Mouse (Mus musculus) heart, embryonic 13.5 days (tissue): ENCODE data around the gene Arhgap33. TPM values are rescaled to one million over a fixed set of nuclear protein-coding genes. Genes with fewer than 3 reads are reported as not detected.
"Not testable (repeated sequence)": the region's sequence is repeated elsewhere in the genome, so short reads cannot be mapped to it uniquely, and the experiment has no call there.

Source experiments
- ATAC-seq: fragments of 200-750 bp; cut with Nextera tagmentation; 2 replicates; pipeline ENCODE4 v1.8.0; 2017; ENCODE audit warnings: moderate TSS enrichment; ENCODE audit not compliant: insufficient number of reproducible peaks, low FRiP score, low TSS enrichment; ENCODE audit errors: extremely low read depth
- H3K27ac ChIP-seq: fragments of 300-500 bp; sonication (generic); replicated peaks from 2 replicates; pipeline ENCODE4 v1.5.1; 2015; ENCODE audit warnings: moderate library complexity, mild to moderate bottlenecking, inconsistent platforms
- H3K27me3 ChIP-seq: fragments of 300-500 bp; sonication (generic); replicated peaks from 2 replicates; pipeline ENCODE4 v1.6.1; 2015; ENCODE audit warnings: mild to moderate bottlenecking, inconsistent platforms
- H3K36me3 ChIP-seq: fragments of 300-500 bp; sonication (generic); 2 replicates; pipeline ENCODE4 v1.6.1; 2015; ENCODE audit warnings: mild to moderate bottlenecking, inconsistent platforms
- H3K4me1 ChIP-seq: fragments of 300-500 bp; sonication (generic); 2 replicates; pipeline ENCODE4 v1.6.1; 2015; ENCODE audit warnings: inconsistent platforms
- H3K4me2 ChIP-seq: fragments of 300-500 bp; sonication (generic); 2 replicates; pipeline ENCODE4 v1.6.1; 2015; ENCODE audit warnings: inconsistent platforms, mild to moderate bottlenecking, moderate library complexity
- H3K4me3 ChIP-seq: fragments of 300-500 bp; sonication (generic); 2 replicates; pipeline ENCODE4 v1.5.1; 2015; ENCODE audit warnings: moderate library complexity, mild to moderate bottlenecking, inconsistent platforms
- H3K9ac ChIP-seq: fragments of 300-500 bp; sonication (generic); 2 replicates; pipeline ENCODE4 v1.6.1; 2015; ENCODE audit warnings: inconsistent platforms, mild to moderate bottlenecking, moderate library complexity
- H3K9me3 ChIP-seq: fragments of 300-500 bp; sonication (generic); 2 replicates; pipeline ENCODE4 v1.6.1; 2016; ENCODE audit warnings: inconsistent platforms
- WGBS: fragments of 180-500 bp; shearing (Covaris S2); methylation state at CpG from one replicate; pipeline ENCODE4 v1.1.7; 2015; ENCODE audit warnings: mixed read lengths; 5-methylcytosine and 5-hydroxymethylcytosine counted together
- microRNA-seq: library from miRNA; unstranded; fragments of <30 nt; microRNA quantifications from one replicate; pipeline ENCODE4, GENCODE M21; 2016
- polyA plus RNA-seq: library from polyadenylated mRNA; unstranded; fragments of >200 nt; fragmentation: Nextera tagmentation; extraction: Ambion mirVana; gene quantifications from 2 replicates; pipeline ENCODE4 v1.2.1, GENCODE M21; 2015

The Arhgap33 gene
- polyA plus RNA-seq, 1 experiment from 2014 or later: 9.3 TPM

GRCm38 (mm10) chr7:30490957-30491307, 43.9 kb downstream of the Arhgap33 start:
- no peak for ATAC-seq

GRCm38 (mm10) chr7:30490251-30490956, 44.5 kb downstream of the Arhgap33 start:
- Histone ChIP-seq H3K4me2 (no peak overlapping the region), H3K4me3 (no peak overlapping the region)
- 28% methylated on average over 16 of the region's 16 CpGs for WGBS

More at GRCm38 (mm10) chr7:30490957-30491307, 43.9 kb downstream of the Arhgap33 start:
- H3K4me1 ChIP-seq: no peaks in the 10 kb centered on the region
- WGBS: 18% methylated on average over 6 of the region's 6 CpGs
- no peak overlapping the region for H3K4me2 ChIP-seq
- H3K9me3 ChIP-seq: no peaks in the 10 kb centered on the region
- no peaks in the 10 kb centered on the region for H3K36me3 ChIP-seq
- no peak overlapping the region for H3K4me3 ChIP-seq
- H3K9ac ChIP-seq: no peak overlapping the region
- no peak overlapping the region for H3K27ac ChIP-seq
- peaks cover 55% of the 10 kb centered on the region for H3K27me3 ChIP-seq

DNA sequence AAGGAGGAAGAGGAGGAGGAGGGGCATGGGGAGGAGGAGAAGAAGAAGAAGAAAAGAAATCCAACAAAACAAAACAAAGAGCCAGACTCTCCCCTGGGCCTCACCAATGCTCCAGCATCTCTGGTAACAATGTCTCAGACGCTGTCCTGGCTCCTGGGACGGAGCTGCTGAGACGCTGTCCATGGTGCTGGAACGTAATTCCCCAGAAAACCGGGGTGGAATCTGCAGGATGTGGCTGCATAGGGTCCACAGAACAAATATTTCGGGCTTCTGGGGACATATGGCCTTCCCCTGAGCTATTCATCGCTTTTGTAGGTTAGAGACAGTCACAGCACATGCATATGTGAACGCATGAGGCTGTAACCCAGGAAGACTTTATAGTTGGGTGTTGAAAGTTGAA, 50.6 kb downstream of the Arhgap33 start:
- Histone ChIP-seq H3K4me2 (no peak overlapping the region), H3K27me3 (peaks cover 47% of the 10 kb centered on the region), H3K9ac (no peak overlapping the region), H3K4me3 (no peak overlapping the region), H3K27ac (no peak overlapping the region), H3K4me1 (0 out of 2 replicates have a peak, but pooled peaks cover 4% of the 10 kb centered on the region), H3K36me3 (no peaks in the 10 kb centered on the region), H3K9me3 (no peaks in the 10 kb centered on the region)
- WGBS: 12% methylated on average over 8 of the region's 8 CpGs
- ATAC-seq: no peak

More at GRCm38 (mm10) chr7:30490251-30490956, 44.5 kb downstream of the Arhgap33 start:
- no peak for ATAC-seq
- Histone ChIP-seq H3K9me3 (no peaks in the 10 kb centered on the region), H3K4me1 (no peaks in the 10 kb centered on the region), H3K36me3 (no peaks in the 10 kb centered on the region), H3K9ac (no peak overlapping the region), H3K27ac (no peak overlapping the region), H3K27me3 (peaks cover 56% of the 10 kb centered on the region)

- Histone ChIP-seq H3K27me3 (peaks cover 36% of the 10 kb centered on the region), H3K36me3 (no peaks in the 10 kb centered on the region), H3K9ac (peak overlapping the region; percentile 42; the same call in 1 of the 2 replicates), H3K27ac (no peak overlapping the region), H3K9me3 (no peaks in the 10 kb centered on the region), H3K4me3 (peak overlapping the region; percentile 41), H3K4me1 (0 out of 2 replicates have a peak, but pooled peaks cover 4% of the 10 kb centered on the region), H3K4me2 (peak overlapping the region; percentile 66)
- ATAC-seq: no peak
- WGBS: 11% methylated on average over 26 of the region's 32 CpGs
Measured at GRCm38 (mm10) chr7:30477415-30478381, 57.2 kb downstream of the Arhgap33 start.

DNA sequence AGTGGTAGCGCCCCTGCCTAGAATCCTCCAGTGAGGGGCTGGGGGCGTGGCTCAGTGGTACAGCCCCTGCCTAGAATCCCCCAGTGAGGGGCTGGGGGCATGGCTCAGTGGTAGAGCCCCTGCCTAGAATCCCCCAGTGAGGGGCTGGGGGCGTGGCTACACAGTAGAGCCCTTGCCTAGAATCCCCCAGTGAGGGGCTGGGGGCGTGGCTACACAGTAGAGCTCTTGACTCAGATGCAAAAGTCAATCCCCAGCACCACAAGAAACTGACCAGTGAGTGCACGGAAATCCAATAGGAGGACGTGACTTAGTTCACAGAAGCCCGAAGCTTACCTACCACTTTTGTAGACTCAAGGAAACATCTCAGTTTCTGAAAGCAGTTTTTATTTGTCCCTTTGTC, 58.7 kb downstream of the Arhgap33 start:
- H3K4me2 ChIP-seq, H3K4me1 ChIP-seq, H3K9ac ChIP-seq, H3K9me3 ChIP-seq, H3K36me3 ChIP-seq, H3K4me3 ChIP-seq, ATAC-seq, H3K27ac ChIP-seq: not testable (repeated sequence)
- H3K27me3 ChIP-seq: peaks cover 29% of the 10 kb centered on the region
- WGBS: 71% methylated on average over 7 of the region's 7 CpGs

GRCm38 (mm10) chr7:30474999-30475398, 59.9 kb downstream of the Arhgap33 start:
- no peak overlapping the region for H3K4me2 ChIP-seq
- no peaks in the 10 kb centered on the region for H3K36me3 ChIP-seq
- 60% methylated on average over 4 of the region's 4 CpGs for WGBS

DNA sequence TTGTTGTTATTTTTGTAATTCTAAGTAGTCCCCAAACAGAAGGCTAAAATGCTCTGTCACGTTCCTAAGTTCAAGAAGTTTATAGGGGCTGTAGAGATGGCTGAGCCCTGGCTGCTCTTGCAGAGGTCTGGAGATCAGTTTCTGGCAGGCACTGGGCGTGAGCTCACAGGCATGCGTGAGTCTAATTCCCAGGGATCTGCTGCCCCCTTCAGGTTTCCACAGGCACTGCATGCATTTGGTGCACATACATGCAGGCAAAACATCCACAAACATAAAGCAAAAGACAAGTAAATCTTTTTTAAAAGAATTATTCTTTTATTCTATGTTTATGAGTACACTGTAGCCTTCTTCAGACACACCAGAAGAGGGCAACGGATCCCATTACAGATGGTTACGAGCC, 62.4 kb downstream of the Arhgap33 start:
- 0 out of 2 replicates have a peak, but pooled peaks cover 5% of the 10 kb centered on the region for H3K9me3 ChIP-seq
- 41% methylated on average over 5 of the region's 5 CpGs for WGBS
- no peak overlapping the region for H3K4me2 ChIP-seq
- H3K9ac ChIP-seq: no peak overlapping the region
- H3K4me3 ChIP-seq: no peak overlapping the region
- peaks cover 31% of the 10 kb centered on the region for H3K27me3 ChIP-seq
- no peak for ATAC-seq
- H3K4me1 ChIP-seq: peaks cover 1% of the 10 kb centered on the region; the same call in 1 of the 2 replicates
- no peak overlapping the region for H3K27ac ChIP-seq
- no peaks in the 10 kb centered on the region for H3K36me3 ChIP-seq

More at GRCm38 (mm10) chr7:30474999-30475398, 59.9 kb downstream of the Arhgap33 start:
- Histone ChIP-seq H3K27me3 (peaks cover 24% of the 10 kb centered on the region), H3K9me3 (0 out of 2 replicates have a peak, but pooled peaks cover 5% of the 10 kb centered on the region), H3K9ac (no peak overlapping the region), H3K27ac (no peak overlapping the region), H3K4me3 (no peak overlapping the region), H3K4me1 (no peaks in the 10 kb centered on the region)
- ATAC-seq: no peak

Small RNA genes within 50 kb of the gene (microRNA-seq; reads per million reads assigned to microRNA genes)
- gene Gm38670: 2.0 reads per million, percentile 3 among the genes with 10 or more reads in this experiment

Other genes with a start within 250 kb of the Arhgap33 start
- 10.2 and 14.9 TPM in 2 replicates for gene Clip3, start 243.3 kb downstream of the Arhgap33 start, polyA plus RNA-seq
- gene Alkbh6, start 226.3 kb downstream of the Arhgap33 start, polyA plus RNA-seq: 60.5 and 66.1 TPM in 2 replicates
- 18.3 and 20.2 TPM in 2 replicates for gene Syne4, start 220.3 kb downstream of the Arhgap33 start, polyA plus RNA-seq
- gene E130208F15Rik, start 213.3 kb downstream of the Arhgap33 start, polyA plus RNA-seq: 2.5 and 3.3 TPM in 2 replicates
- gene Sdhaf1, start 211.2 kb downstream of the Arhgap33 start, polyA plus RNA-seq: 14.6 and 15.1 TPM in 2 replicates
- gene Lrfn3, start 172.3 kb downstream of the Arhgap33 start, polyA plus RNA-seq: 1.9 TPM in 2 replicates
- gene Tyrobp, start 121.3 kb downstream of the Arhgap33 start, polyA plus RNA-seq: 27.8 and 28.7 TPM in 2 replicates
- 0.66 and 0.90 TPM in 2 replicates for gene Hcst, start 115.2 kb downstream of the Arhgap33 start, polyA plus RNA-seq
- 1.2 and 1.4 TPM in 2 replicates for gene Nfkbid, start 113.3 kb downstream of the Arhgap33 start, polyA plus RNA-seq
- gene Aplp1, start 89.5 kb downstream of the Arhgap33 start, polyA plus RNA-seq: 26.8 and 29.5 TPM in 2 replicates
- 0.45 and 0.49 TPM in 2 replicates for gene Kirrel2, start 77.4 kb downstream of the Arhgap33 start, polyA plus RNA-seq
- gene Nphs1, start 76.7 kb downstream of the Arhgap33 start, polyA plus RNA-seq: 0.12 TPM in 1 of 2 replicates, not detected in the other
- 0.13 and 1.0 TPM in 2 replicates for gene Prodh2, start 41.4 kb downstream of the Arhgap33 start, polyA plus RNA-seq
- gene Hspb6, start 17.1 kb upstream of the Arhgap33 start, polyA plus RNA-seq: 76.6 and 86.4 TPM in 2 replicates
- gene Proser3, start 17.2 kb upstream of the Arhgap33 start, polyA plus RNA-seq: 8.7 and 9.6 TPM in 2 replicates
- gene Lin37, start 24.8 kb upstream of the Arhgap33 start, polyA plus RNA-seq: 31.0 and 36.9 TPM in 2 replicates
- gene U2af1l4, start 28.2 kb upstream of the Arhgap33 start, polyA plus RNA-seq: 85.6 and 92.3 TPM in 2 replicates
- gene Gm49396, start 28.3 kb upstream of the Arhgap33 start, polyA plus RNA-seq: 7.4 and 8.4 TPM in 2 replicates
- 114 and 116 TPM in 2 replicates for gene Psenen, start 28.6 kb upstream of the Arhgap33 start, polyA plus RNA-seq
- 3.5 and 3.6 TPM in 2 replicates for gene Igflr1, start 30.4 kb upstream of the Arhgap33 start, polyA plus RNA-seq
- 4.4 and 5.7 TPM in 2 replicates for gene Kmt2b, start 53.7 kb upstream of the Arhgap33 start, polyA plus RNA-seq
- 0.13 and 0.19 TPM in 2 replicates for gene Zbtb32, start 63.8 kb upstream of the Arhgap33 start, polyA plus RNA-seq
- gene Upk1a, start 77.8 kb upstream of the Arhgap33 start, polyA plus RNA-seq: 0.33 and 0.37 TPM in 2 replicates
- gene Cox6b1, start 91.1 kb upstream of the Arhgap33 start, polyA plus RNA-seq: 1,963 and 2,109 TPM in 2 replicates
- 0.33 and 0.37 TPM in 2 replicates for gene Etv2, start 100.8 kb upstream of the Arhgap33 start, polyA plus RNA-seq
- 79.5 and 88.4 TPM in 2 replicates for gene Rbm42, start 115.3 kb upstream of the Arhgap33 start, polyA plus RNA-seq
- 30.1 and 32.3 TPM in 2 replicates for gene Haus5, start 129.9 kb upstream of the Arhgap33 start, polyA plus RNA-seq
- not detected in 2 replicates for gene Pmis2, start 136.5 kb upstream of the Arhgap33 start, polyA plus RNA-seq
- 1.9 TPM in 2 replicates for gene 2200002J24Rik, start 163.9 kb upstream of the Arhgap33 start, polyA plus RNA-seq
- gene Atp4a, start 177.1 kb upstream of the Arhgap33 start, polyA plus RNA-seq: 0.46 and 1.0 TPM in 2 replicates
- 165 and 182 TPM in 2 replicates for gene Tmem147, start 194.5 kb upstream of the Arhgap33 start, polyA plus RNA-seq
- 0.20 and 0.64 TPM in 2 replicates for gene Gapdhs, start 208.6 kb upstream of the Arhgap33 start, polyA plus RNA-seq
- 0.47 and 0.68 TPM in 2 replicates for gene Sbsn, start 216.4 kb upstream of the Arhgap33 start, polyA plus RNA-seq
- gene Dmkn, start 228.7 kb upstream of the Arhgap33 start, polyA plus RNA-seq: 0.71 and 1.2 TPM in 2 replicates